Mouse (Mus musculus): Measurements from ENCODE around the gene Clint1. TPM values are rescaled to one million over a fixed set of nuclear protein-coding genes. Genes with fewer than 3 reads are reported as not detected.

The Clint1 gene
- polyA plus RNA-seq (2012; rRNA removed) = 53.5 and 59.4 TPM in 2 replicates

DNA sequence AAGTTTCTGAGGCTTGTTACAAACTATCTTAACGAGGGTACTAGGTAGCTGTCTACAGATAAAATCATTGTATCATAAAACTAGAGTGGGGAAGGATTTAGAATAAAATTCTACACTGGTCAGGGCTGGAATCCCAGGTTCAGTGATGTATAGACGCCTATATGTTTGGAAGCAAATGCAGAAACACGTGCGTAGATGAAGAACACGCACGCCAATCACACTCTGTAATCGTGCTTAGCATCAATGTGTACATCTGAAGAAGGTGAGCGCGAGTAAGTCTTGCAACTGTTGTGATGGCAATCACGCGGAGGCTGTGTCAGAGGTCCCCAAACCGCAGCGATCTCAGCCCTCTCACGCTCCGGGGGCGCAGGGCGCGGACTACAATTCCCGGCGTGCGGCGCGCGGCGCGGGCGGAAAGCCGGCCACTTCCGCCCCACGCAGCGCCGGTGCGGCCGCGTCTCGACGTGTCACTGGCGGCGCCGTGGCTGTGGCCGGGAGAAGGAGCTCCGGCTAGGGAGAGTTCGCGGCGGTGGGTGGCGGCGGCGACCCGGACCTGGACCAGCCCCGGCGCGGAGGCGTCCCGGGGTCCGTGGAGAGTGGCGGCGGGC lies at the start of gene Clint1:
Gene Clint1 (plus strand): TSS at position 536 of the 608 bp plus-strand sequence.
- DNase-seq (ENCODE audit: low read depth) = peak; percentile 89
- TF ChIP-seq CTCF (IDR thresholded peaks at IDR 0.05; ENCODE audit: borderline replicate concordance, extremely low read depth, insufficient read depth, insufficient read length) (no peak), POLR2A (IDR thresholded peaks at IDR 0.05; ENCODE audit: borderline replicate concordance, extremely low read depth, insufficient read depth, insufficient read length, poor library complexity, severe bottlenecking) (peak; percentile 83)

DNA sequence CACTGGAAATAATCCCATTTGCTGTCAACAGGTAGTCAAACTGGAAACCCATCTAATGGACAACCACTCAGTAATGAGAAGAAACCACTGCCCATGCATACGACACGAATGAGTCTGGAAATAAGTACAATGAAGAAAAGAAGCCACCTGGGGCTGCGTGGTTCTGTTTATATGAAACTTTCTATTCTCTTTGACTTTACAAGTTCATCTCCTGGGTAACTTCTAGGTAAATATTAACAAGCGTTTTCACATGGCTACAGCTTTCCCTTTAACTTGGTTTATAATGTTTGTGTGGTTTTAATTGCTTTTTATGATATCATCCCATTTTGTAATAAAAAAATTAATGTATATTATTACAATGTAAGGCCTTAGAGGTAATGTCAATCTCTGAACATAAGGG lies 47.8 kb upstream of the Clint1 start:
- no peak for TF ChIP-seq POLR2A (IDR thresholded peaks at IDR 0.05; ENCODE audit: borderline replicate concordance, extremely low read depth, insufficient read depth, insufficient read length, poor library complexity, severe bottlenecking)
- TF ChIP-seq CTCF (IDR thresholded peaks at IDR 0.05; ENCODE audit: borderline replicate concordance, extremely low read depth, insufficient read depth, insufficient read length) = no peak
- DNase-seq (ENCODE audit: low read depth) = no peak

DNA sequence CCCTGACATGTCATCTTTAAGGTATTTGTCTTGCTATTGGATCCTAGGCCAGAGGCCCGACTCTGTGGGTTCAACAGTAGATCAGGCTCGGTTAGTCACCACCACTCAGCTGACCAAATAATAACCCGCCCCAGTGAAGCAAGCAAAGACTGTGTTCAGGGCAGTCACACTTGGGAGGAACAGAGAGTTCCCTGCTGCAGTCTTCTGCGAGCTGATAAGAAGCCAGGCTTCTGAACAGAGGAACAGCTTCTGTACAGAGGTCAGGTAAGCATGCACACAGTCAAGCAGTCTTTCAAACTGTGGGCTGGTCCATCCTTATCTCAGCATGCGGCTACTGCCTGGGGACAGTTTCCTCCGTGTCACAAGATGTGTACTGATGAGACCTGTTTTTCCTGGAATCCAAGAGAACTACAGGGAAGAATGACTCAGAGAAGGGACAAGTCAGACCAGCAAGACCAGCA lies 46.5 kb upstream of the Clint1 start:
- DNase-seq (ENCODE audit: low read depth) = no peak
- no peak for TF ChIP-seq CTCF (IDR thresholded peaks at IDR 0.05; ENCODE audit: borderline replicate concordance, extremely low read depth, insufficient read depth, insufficient read length)
- no peak for TF ChIP-seq POLR2A (IDR thresholded peaks at IDR 0.05; ENCODE audit: borderline replicate concordance, extremely low read depth, insufficient read depth, insufficient read length, poor library complexity, severe bottlenecking)

DNA sequence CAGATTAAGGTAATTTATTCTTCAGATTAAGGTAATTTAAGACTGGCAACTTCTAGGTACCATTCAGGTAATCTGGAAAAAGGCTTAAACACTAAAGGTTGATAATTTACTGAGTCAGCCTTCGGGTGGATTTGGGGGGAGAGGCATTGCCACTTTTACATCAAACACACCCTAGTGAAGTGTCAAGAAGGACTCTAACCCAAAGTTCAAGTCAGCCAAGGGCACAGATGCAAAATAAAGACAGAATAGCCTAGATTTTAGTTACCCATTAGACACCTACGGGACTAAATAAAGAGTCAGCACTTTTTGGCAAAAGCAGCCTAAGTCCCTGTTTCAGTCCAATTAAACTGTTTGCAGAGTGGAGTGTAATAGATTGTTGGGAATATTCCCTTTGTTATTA lies 46.0 kb upstream of the Clint1 start:
- no peak for TF ChIP-seq CTCF (IDR thresholded peaks at IDR 0.05; ENCODE audit: borderline replicate concordance, extremely low read depth, insufficient read depth, insufficient read length)
- no peak for TF ChIP-seq POLR2A (IDR thresholded peaks at IDR 0.05; ENCODE audit: borderline replicate concordance, extremely low read depth, insufficient read depth, insufficient read length, poor library complexity, severe bottlenecking)
- DNase-seq (ENCODE audit: low read depth) = no peak

DNA sequence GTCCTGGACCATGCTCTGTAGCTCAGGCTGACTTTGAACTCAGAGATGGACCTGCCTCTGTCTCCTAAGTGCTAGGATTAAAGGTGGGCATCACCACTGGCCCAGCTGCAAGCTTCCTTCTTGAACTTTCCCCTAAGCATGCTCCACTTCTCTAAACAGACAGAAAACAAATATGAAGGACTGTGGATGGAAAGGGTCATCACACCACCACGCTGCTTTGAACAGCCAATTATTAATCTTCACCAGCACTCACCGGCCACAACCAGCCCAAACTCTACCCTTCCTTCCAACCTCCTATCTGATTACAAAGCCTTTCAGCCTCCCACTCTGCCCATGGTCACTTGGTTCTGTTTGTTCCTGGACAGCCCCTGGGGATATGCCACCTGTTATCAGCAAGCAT lies 45.6 kb upstream of the Clint1 start:
- TF ChIP-seq CTCF (IDR thresholded peaks at IDR 0.05; ENCODE audit: borderline replicate concordance, extremely low read depth, insufficient read depth, insufficient read length) = no peak
- TF ChIP-seq POLR2A (IDR thresholded peaks at IDR 0.05; ENCODE audit: borderline replicate concordance, extremely low read depth, insufficient read depth, insufficient read length, poor library complexity, severe bottlenecking) = no peak
- DNase-seq (ENCODE audit: low read depth) = no peak

DNA sequence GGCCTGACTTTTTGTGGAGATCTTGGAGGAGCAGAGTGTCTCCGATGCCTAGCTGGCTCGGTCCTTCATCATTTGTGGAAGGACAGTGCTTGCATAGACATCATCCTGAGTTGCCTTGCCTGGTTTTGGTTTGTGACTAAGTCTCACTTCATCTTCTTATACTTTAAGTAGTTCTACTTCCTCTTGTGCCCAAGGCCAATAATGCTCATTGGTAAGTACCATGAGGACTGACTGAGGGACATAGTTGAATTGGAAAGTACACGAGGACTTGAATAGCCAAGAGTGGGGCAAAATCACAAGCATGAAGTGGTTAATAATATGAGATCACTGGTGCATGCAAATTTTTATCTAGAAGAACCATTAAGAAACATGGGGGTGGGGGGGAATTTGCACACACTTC lies 45.0 kb upstream of the Clint1 start:
- TF ChIP-seq CTCF (IDR thresholded peaks at IDR 0.05; ENCODE audit: borderline replicate concordance, extremely low read depth, insufficient read depth, insufficient read length) (no peak), POLR2A (IDR thresholded peaks at IDR 0.05; ENCODE audit: borderline replicate concordance, extremely low read depth, insufficient read depth, insufficient read length, poor library complexity, severe bottlenecking) (no peak)
- DNase-seq (ENCODE audit: low read depth) = no peak

DNA sequence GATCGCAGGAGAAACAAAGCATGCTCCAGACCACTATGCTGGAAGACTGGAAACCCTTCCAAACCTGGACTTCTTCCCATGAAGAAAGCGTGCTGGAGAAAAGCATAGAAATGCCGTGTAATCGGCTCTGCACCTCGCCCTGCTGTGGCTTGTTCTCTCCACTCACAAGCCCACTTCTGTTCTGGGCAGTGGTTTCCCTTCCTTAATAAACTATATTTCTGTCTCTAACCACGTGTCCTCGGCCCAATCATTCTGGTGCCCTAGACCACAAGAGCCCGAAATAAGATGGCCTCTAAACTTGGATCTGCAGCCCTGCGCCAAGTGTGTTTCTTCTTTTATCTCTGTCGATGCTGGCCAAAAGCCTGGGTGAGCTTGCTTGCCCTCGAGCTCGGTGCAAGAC lies 44.0 kb upstream of the Clint1 start:
- no peak for TF ChIP-seq CTCF (IDR thresholded peaks at IDR 0.05; ENCODE audit: borderline replicate concordance, extremely low read depth, insufficient read depth, insufficient read length)
- no peak for TF ChIP-seq POLR2A (IDR thresholded peaks at IDR 0.05; ENCODE audit: borderline replicate concordance, extremely low read depth, insufficient read depth, insufficient read length, poor library complexity, severe bottlenecking)
- DNase-seq (ENCODE audit: low read depth) = no peak

DNA sequence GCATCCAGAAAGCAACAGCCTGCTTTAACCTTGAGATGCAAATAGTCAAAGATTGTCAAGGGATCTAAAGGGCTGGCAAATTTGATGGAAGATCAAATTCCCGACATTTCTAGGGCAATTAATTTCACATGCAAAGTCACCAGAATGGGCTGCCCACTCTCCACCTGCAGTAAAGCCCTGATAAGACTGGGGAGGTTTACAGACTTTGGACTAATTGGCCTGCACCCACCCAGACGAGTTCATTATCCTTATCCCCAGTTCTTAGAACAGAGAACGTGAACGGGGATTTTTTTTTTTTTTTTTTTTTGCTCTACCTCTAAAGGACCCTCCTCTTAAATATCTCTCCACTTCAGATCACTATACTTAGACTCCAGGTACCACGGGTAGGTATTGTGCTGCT lies 42.4 kb upstream of the Clint1 start:
- TF ChIP-seq CTCF (IDR thresholded peaks at IDR 0.05; ENCODE audit: borderline replicate concordance, extremely low read depth, insufficient read depth, insufficient read length) = no peak
- TF ChIP-seq POLR2A (IDR thresholded peaks at IDR 0.05; ENCODE audit: borderline replicate concordance, extremely low read depth, insufficient read depth, insufficient read length, poor library complexity, severe bottlenecking) = no peak
- no peak for DNase-seq (ENCODE audit: low read depth)

DNA sequence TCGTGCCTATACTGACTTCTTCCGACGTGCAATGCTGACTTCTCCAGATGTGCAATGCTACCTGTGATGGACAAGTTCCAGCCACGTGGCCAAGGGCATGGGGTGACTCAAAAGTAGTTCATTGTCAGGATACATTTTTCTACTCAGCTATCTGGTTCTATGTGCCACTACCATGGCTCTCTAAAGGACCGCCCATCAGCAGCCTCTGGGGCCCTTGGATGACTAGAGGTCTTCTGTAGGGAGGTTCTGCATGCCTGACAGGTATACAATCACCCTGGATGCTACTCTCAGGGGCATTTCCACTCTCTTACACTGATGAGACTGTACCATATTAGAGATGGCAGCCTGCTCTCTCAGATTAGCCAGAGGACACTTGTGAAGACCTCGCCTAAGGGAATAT lies 41.8 kb upstream of the Clint1 start:
- DNase-seq (ENCODE audit: low read depth) = no peak
- TF ChIP-seq POLR2A (IDR thresholded peaks at IDR 0.05; ENCODE audit: borderline replicate concordance, extremely low read depth, insufficient read depth, insufficient read length, poor library complexity, severe bottlenecking) = no peak
- TF ChIP-seq CTCF (IDR thresholded peaks at IDR 0.05; ENCODE audit: borderline replicate concordance, extremely low read depth, insufficient read depth, insufficient read length) = no peak

DNA sequence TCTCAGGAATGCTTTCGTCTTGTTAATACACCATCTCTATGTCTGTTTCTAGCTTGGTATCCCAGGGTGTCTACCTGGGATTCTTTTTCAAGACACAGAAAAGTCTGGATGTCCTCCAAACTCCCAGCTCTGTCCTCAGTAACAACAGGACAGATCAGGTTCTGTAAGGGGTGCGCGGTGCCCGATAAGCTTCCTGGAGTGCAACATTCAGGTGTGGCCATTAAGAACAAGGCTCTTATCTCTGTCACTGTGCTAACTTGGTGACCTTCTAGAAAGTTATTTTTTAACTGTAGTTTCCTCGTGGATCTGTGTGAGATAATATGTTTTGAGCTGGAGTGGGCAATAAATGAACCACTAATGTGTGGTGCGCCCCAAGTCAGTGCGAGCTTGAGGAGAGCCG lies 41.0 kb upstream of the Clint1 start:
- no peak for DNase-seq (ENCODE audit: low read depth)
- TF ChIP-seq CTCF (IDR thresholded peaks at IDR 0.05; ENCODE audit: borderline replicate concordance, extremely low read depth, insufficient read depth, insufficient read length) (no peak), POLR2A (IDR thresholded peaks at IDR 0.05; ENCODE audit: borderline replicate concordance, extremely low read depth, insufficient read depth, insufficient read length, poor library complexity, severe bottlenecking) (no peak)

DNA sequence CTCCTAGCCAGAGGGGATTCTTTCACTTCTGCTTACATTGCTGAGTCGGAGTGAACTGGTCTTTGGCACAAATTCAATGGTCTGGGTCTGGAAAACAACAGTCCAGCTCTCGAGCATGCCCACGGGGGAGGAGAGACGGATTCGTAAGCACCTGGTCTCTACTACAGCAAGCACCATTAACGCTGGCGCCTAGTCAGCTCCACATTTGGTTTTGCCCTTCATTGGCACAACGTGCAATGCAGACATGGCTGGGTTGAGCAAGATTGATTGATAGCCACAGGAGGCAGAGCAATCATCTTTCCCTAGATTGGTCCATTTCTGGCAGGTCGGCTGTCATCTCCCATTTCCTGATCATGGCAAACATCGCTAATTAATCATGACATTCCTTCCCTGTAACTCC lies 36.2 kb upstream of the Clint1 start:
- DNase-seq (ENCODE audit: low read depth) = peak; percentile 37
- TF ChIP-seq CTCF (IDR thresholded peaks at IDR 0.05; ENCODE audit: borderline replicate concordance, extremely low read depth, insufficient read depth, insufficient read length) (no peak), POLR2A (IDR thresholded peaks at IDR 0.05; ENCODE audit: borderline replicate concordance, extremely low read depth, insufficient read depth, insufficient read length, poor library complexity, severe bottlenecking) (no peak)

DNA sequence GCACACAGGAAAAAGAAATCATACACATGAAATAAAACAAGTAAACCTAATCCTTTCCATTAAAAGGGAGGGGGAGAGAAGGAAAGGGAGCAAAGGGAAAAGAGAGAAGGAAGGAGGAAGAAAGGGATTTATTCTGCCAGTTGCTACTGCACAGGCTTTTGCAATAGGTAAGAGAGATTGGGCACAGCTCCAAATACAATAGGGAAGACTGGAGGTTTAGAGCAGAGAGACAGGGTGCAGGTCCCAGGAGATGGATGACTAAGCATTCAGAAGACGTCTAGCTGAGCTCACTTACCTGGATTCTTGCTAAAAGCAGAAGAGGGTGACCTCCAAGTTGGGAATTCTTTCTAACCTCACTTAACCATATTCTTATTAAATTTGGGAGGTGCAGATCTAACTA lies 35.1 kb upstream of the Clint1 start:
- TF ChIP-seq POLR2A (IDR thresholded peaks at IDR 0.05; ENCODE audit: borderline replicate concordance, extremely low read depth, insufficient read depth, insufficient read length, poor library complexity, severe bottlenecking) = no peak
- no peak for TF ChIP-seq CTCF (IDR thresholded peaks at IDR 0.05; ENCODE audit: borderline replicate concordance, extremely low read depth, insufficient read depth, insufficient read length)
- DNase-seq (ENCODE audit: low read depth) = no peak

Measured in brain, embryonic 14.5 days (tissue).